Mouse (Mus musculus): Measurements from ENCODE around the gene Dusp11.
A peak's percentile ranks its signal among the peaks of the same experiment; 100 is the strongest.
"Not testable (repeated sequence)": the region's sequence is repeated elsewhere in the genome, so short reads cannot be mapped to it uniquely, and the experiment has no call there.

The Dusp11 gene

GRCm38 (mm10) chr6:85936508-85937465 is 24.7 kb downstream of the Dusp11 start:
- DNase-seq (ENCODE audit: low spot score in 2 of 2): peak; percentile 86 to 93

GRCm38 (mm10) chr6:85935646-85936045 is 25.8 kb downstream of the Dusp11 start:
- DNase-seq (ENCODE audit: low spot score in 2 of 2): no peak

DNA sequence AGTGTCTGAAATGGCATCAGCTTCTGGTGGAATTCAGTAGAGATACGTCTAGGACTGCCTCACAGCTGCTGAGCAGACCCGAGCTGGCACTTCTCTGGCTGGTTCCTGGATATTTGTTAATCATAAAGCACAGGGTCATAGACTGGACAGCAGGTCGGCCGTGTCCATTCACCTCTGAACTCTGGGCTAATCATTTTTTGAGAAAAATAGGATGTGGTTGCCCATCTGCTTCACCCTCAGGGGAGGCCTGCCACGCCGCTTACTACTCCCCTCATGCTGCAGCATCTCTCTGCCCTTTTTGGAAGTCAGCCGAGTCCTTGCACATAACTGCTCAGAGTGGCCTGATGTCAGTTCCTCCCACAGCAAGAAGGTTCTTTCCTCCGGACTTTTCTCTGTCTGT is 27.4 kb downstream of the Dusp11 start:
- no peak for DNase-seq (ENCODE audit: low spot score in 2 of 2)

DNA sequence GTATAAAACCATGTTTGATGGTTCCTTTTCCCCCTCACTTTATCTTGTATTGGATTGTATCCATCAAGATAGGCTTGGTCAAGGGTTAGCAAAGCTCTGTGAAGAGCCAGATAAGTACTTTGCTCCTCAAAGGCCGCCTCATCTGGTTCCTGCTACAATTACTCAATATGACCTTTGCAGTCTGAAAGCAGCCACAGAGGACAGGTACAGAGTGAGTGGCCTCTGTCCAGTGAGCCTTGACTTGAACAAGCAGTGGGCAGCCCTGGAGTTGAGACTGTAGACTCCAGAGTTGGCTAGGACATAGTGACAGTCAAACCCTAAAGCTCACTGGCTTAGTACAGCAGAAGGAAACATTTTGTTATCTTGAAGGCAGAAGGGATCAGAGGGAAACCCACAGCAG is 32.2 kb downstream of the Dusp11 start:
- no peak for DNase-seq (ENCODE audit: low spot score in 2 of 2)

DNA sequence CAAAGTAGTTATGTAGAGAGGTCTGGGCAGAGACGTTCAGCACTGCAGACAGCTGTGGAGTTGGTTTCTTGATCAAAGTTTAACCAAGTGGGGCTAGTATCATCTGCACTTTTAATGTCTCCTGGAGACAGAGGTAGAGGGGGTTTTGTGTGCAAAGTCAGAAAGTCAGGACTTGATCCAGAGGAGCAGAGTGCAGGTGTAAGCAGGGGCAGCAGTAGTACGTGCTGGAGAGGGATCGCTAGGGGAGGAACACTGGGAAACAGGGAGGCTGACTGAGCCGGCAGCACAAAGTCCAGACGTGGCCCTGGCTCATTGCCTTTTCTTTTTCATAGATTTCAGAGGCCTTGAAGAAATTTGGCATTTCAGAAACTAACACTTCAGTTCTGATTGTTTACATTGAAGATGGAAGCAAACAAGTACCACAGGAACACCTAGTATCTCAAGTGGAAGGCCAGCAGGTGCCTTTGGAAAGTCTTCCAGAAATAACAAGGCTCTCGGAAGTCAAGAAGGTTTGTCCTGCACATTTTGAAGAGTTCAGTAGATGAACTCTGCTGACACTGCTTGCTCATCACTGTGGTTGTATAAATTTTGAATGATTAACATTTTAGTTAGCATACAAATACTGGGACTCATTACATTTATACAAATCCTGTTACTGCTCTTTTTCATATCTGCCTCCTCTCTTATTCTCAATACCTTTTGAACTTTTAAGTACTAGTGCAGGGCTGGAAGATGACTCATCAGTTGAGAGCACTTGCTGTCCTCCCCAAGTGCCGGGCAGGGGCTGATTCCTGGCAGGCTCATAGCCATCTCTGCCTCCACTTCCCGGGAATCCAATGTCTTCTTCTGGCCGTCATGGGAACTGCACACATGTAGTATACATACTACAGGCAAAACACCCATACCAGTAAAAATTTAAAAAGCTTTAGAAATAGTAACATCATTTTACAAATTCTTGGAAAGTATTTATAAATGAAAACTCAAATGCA is 33.7 kb downstream of the Dusp11 start:
- no peak for DNase-seq (ENCODE audit: low spot score in 2 of 2)

DNA sequence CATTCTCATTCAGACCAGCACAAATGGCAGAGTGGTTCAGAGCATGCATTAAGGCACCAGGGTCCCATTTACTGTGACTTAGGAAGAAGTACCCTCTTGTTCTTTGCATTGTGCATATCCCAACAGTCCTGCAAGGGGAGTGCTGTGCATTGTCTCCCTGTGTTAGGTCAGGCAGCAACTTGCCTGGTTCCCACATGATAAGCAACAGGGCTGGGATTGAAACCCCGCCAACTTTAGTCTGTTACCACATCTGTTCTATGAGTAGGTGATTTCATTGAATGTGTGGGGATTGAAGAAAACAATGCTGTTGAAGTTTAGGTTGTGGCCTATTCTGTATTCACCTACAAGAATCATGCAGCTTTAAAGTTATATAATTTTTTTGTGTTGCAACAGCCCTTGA is 34.8 kb downstream of the Dusp11 start:
- DNase-seq (ENCODE audit: low spot score in 2 of 2): no peak

- no peak for DNase-seq (ENCODE audit: low spot score in 2 of 2)
Measured at GRCm38 (mm10) chr6:85923643-85924042, 37.8 kb downstream of the Dusp11 start.

DNA sequence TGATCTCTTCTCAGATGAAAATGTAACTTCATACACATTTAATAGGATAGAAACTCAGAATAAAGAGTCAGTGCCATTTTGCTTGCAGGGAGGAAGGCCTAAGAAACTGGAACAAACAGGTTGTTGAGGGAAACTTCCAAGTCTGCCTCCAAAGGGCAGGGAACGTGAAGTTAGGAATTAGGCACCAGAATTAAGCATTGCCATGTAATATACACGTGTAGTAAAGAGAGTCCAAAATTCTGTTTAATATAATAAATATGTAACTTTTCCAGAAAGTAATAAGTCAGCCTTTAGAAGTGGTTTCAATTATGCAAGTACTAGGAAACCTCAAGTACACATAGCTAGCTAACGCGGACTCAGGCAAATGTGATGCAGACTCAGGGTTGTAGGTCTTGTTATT is 42.1 kb downstream of the Dusp11 start:
- DNase-seq (ENCODE audit: low spot score in 2 of 2): no peak

DNA sequence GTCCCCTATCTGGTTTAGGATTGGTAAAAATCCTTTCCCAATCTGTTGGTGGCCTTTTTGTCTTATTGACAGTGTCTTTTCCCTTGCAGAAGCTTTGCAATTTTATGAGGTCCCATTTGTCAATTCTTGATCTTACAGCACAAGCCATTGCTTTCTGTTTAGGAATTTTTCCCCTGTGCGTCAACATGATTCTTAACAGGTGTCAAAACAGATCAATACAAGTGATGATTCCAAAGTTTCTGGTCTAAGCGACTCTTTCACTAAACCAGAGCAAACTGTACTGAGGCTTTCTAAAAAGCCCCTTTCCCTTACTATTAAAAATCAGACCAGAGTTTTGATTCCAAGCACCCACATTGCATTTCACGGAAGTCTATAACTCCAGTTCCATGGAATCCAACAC is 43.1 kb downstream of the Dusp11 start:
- DNase-seq (ENCODE audit: low spot score in 2 of 2): not testable (repeated sequence)

DNA sequence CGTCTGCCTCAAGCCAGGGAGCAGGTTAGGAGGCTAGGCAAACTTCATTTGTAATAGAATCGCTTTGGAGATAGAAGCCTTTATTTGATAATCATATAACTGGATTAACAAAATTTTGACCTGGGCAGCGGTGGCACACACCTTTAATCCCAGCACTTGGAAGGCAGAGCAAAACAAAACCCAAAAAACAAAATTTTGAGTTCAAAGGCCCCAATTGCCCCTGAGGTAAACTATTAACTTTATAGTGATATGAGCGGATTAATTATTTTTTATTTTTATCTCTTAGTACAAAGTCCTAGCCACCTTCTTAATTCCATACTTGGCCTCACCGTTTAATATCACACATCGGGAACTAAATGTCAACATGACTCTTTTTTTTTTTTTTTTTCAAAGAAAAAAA is 44.9 kb downstream of the Dusp11 start:
- DNase-seq (ENCODE audit: low spot score in 2 of 2): no peak

DNA sequence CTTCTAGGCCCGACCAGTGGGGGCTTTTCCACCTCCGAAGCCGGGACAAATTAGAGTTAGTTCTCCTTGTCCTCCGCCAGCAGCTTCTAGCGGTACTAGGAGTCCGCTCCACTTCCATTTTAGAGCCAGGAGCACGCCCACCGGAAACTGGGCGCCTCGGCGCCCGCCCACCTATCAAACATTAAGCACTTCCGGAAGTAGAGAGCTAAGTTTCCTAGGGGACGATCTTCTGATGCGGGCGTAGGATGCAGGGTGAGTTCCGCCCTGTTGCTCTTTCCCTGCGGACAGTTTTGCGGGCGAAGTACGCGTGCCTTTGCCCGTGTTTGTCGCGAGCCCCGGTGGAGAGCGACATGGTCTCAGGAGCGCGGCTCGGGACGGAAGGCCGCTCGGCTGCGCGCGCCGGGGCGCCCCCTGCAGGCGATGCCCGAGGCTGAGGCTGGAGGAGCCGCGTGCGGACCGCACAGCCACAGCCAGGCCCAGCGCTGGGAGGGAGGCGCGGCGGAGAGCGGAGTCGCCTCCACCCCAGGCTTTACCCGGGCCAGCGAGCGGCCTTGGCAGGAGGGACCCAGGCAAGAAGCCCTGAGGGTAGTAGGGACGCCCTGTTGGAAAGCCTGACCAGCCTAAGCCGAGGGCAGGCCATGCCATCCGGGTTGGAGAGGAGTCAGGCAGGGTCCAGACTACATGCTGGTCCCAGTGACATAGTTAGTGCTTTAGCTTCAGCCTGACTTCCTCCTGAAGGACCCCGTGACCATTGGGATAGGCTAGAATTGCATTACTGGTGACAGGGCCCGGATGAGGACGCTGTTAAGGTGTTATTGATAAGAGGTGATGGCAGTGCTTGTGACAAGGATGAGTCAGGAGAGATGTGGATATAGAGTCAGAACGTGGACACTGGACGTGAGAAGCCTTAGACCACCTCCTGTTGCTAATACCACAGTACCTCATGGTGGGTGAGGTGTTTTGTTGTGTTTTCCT is 45.6 kb downstream of the Dusp11 start, which contains the start of gene Nat8f1:
Gene Nat8f1, minus strand, starts transcription at position 149 of the 975 bp plus-strand sequence.
- DNase-seq (ENCODE audit: low spot score in 2 of 2): peak; percentile 83 to 90

GRCm38 (mm10) chr6:85915141-85915538 is 46.3 kb downstream of the Dusp11 start:
- no peak for DNase-seq (ENCODE audit: low spot score in 2 of 2)

GRCm38 (mm10) chr6:85911587-85911986 is 49.9 kb downstream of the Dusp11 start, which contains the start of gene Tprkb:
TSS of gene Tprkb (plus strand) at chr6:85911865.
- no peak for DNase-seq (ENCODE audit: low spot score in 2 of 2)

GRCm38 (mm10) chr6:85909704-85910103 is 51.8 kb downstream of the Dusp11 start:
- no peak for DNase-seq (ENCODE audit: low spot score in 2 of 2)

GRCm38 (mm10) chr6:85908341-85908740 is 53.1 kb downstream of the Dusp11 start:
- DNase-seq (ENCODE audit: low spot score in 2 of 2): no peak

DNA sequence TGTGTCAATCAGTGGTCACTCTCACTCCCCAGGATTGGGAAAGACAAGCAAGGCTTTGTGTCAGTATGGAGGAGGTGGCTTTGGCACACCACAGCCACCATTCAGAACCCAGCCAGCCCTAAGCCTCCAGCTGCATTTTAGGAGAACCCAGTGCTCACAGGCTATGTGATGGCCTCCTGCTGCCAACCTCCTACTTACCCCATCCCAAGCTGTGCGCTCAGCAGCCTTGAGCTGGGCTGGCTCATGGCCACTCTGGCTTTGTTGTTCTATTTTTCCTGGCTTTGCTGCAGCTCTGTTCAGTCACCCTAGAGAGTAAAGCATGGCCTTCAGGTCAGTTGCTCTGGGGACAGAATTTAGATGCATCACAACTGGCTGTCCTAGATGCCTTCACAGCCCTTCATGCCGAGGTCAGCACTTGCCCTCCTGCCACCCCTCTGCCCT is 54.5 kb downstream of the Dusp11 start:
- not testable (repeated sequence) for DNase-seq (ENCODE audit: low spot score in 2 of 2)

- DNase-seq (ENCODE audit: low spot score in 2 of 2): peak; percentile 74 to 90
Measured at GRCm38 (mm10) chr6:85904642-85905061, 56.8 kb downstream of the Dusp11 start, which contains the start of gene Nat8f4. TSS of gene Nat8f4 (minus strand) at chr6:85904884.

DNA sequence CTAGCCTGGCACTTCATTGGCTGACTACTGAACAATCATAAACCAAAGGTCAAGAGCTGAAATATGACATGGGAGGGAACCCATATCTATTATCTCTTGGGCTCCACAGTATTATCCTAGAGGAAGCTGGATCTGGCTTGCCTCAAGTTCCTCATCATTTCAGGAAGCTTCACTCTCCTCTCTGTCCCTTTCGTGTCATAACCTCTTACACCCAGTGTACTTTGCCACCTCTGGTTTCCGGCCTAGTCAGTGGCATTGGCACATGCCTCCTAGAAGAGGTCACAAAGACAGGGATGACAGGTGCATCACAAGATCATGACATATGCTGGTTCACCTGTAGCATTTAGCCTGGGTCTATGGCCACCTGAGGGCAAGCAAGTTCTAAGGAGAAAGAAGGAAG is 59.2 kb downstream of the Dusp11 start:
- no peak for DNase-seq (ENCODE audit: low spot score in 2 of 2)

GRCm38 (mm10) chr6:85898596-85899475 is 62.6 kb downstream of the Dusp11 start:
- DNase-seq (ENCODE audit: low spot score in 2 of 2): not testable (repeated sequence)

Measured in spleen, postnatal 4 days (tissue).